Mouse (Mus musculus) regulatory T cell (primary cell): ENCODE results near the gene Rpl13a.
"Not testable (repeated sequence)": the region's sequence is repeated elsewhere in the genome, so short reads cannot be mapped to it uniquely, and the experiment has no call there.

Source experiments
- in situ Hi-C: fragments of 300-600 bp; cut with MboI, MseI; formaldehyde crosslinking; loops from one replicate; pipeline ENCODE4 v1.15.1; 2025; ENCODE audit warnings: high pct_unique_total_duplicates

The Rpl13a gene

GRCm38 (mm10) chr7:45128624-45129246, at the start of gene Rpl13a:
Rpl13a (minus strand) TSS chr7:45128761.
- in situ Hi-C loops = loop anchor here (5.0 to 10.0 kb wide), 2 partner anchors 46 to 274 kb away; partner anchors contain the start of gene Pnkp

- in situ Hi-C loops = no loop called here
These were observed 47.8 kb upstream of the Rpl13a start for GRCm38 (mm10) chr7:45176356-45176755.

GRCm38 (mm10) chr7:45175929-45176328, 47.4 kb upstream of the Rpl13a start:
- in situ Hi-C loops = no loop called here

- in situ Hi-C loops = no loop called here
These were observed 46.8 kb upstream of the Rpl13a start for GRCm38 (mm10) chr7:45175398-45175797.

- in situ Hi-C loops = no loop called here
These were observed 46.2 kb upstream of the Rpl13a start for GRCm38 (mm10) chr7:45174567-45175280.

- in situ Hi-C loops = not testable (repeated sequence)
These were observed 45.2 kb upstream of the Rpl13a start for GRCm38 (mm10) chr7:45173772-45174171.

GRCm38 (mm10) chr7:45172974-45173373, 44.4 kb upstream of the Rpl13a start:
- in situ Hi-C loops = no loop called here

GRCm38 (mm10) chr7:45169495-45169894, 40.9 kb upstream of the Rpl13a start:
- in situ Hi-C loops = no loop called here

GRCm38 (mm10) chr7:45168656-45169055, 40.1 kb upstream of the Rpl13a start:
- in situ Hi-C loops = no loop called here

- in situ Hi-C loops = no loop called here
These were observed 39.3 kb upstream of the Rpl13a start for GRCm38 (mm10) chr7:45167761-45168445.

GRCm38 (mm10) chr7:45166950-45167401, 38.4 kb upstream of the Rpl13a start:
- in situ Hi-C loops = no loop called here

GRCm38 (mm10) chr7:45165701-45166100, 37.1 kb upstream of the Rpl13a start:
- in situ Hi-C loops = no loop called here

GRCm38 (mm10) chr7:45164833-45165232, 36.3 kb upstream of the Rpl13a start:
- in situ Hi-C loops = no loop called here

GRCm38 (mm10) chr7:45163735-45164490, 35.4 kb upstream of the Rpl13a start, which contains the start of gene Slc17a7:
Slc17a7 (plus strand) TSS chr7:45163949.
- in situ Hi-C loops = no loop called here

- in situ Hi-C loops = no loop called here
These were observed 34.5 kb upstream of the Rpl13a start for GRCm38 (mm10) chr7:45162996-45163615.

GRCm38 (mm10) chr7:45162551-45162950, 34.0 kb upstream of the Rpl13a start:
- in situ Hi-C loops = no loop called here

GRCm38 (mm10) chr7:45161612-45162473, 33.3 kb upstream of the Rpl13a start:
- in situ Hi-C loops = no loop called here

- in situ Hi-C loops = no loop called here
These were observed 32.3 kb upstream of the Rpl13a start for GRCm38 (mm10) chr7:45160866-45161265.

GRCm38 (mm10) chr7:45160316-45160800, 31.8 kb upstream of the Rpl13a start:
- in situ Hi-C loops = no loop called here

GRCm38 (mm10) chr7:45158991-45159390, 30.4 kb upstream of the Rpl13a start:
- in situ Hi-C loops = no loop called here
